Mouse (Mus musculus) E14TG2a.4 (cell line): ENCODE data around the gene 4930432M17Rik.

ENCODE experiments used
- CTCF ChIP-seq: conservative IDR thresholded peaks from 2 replicates; pipeline ENCODE4 v1.5.1; 2014; ENCODE audit warnings: low read length
- NANOG ChIP-seq: IDR thresholded peaks from 2 replicates; pipeline ENCODE4 v1.6.1; 2014; ENCODE audit warnings: borderline replicate concordance, low read length, mixed read lengths
- POU5F1 ChIP-seq: IDR thresholded peaks from 2 replicates; pipeline ENCODE4 v1.6.1; 2014; ENCODE audit warnings: low read length, borderline replicate concordance

DNA sequence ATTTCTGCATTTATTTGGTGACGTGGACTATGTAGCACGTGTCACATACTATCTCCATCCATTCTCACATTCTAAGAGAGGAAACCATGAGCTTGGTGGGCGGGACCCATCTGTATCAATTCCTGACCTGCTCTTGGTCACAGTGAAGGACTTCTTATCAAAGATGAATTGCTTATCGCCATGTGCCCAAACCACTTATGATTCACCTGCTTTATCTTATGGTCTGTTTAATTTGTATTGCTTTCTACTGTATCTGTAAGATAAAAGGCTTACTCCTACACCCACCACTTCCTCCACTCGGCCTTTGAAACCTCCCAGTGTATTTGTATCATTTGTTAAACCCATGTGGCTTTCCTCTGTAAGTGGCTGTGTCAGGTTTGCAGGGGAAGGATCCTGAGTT lies 18.5 kb downstream of the 4930432M17Rik start:
- TF ChIP-seq CTCF: no peak
- TF ChIP-seq POU5F1: no peak
- no peak for TF ChIP-seq NANOG
